Mouse (Mus musculus) ES-E14 (cell line): ENCODE measurements around the gene Hyal2. TPM values are rescaled to one million over a fixed set of nuclear protein-coding genes. Genes with fewer than 3 reads are reported as not detected.

Experiments
- DNase-seq: peaks from one replicate; pipeline ENCODE4 v3.0.0-alpha.2; 2013; ENCODE audit warnings: low read depth, low spot score
- H3K27ac ChIP-seq: 2 replicates; pipeline ENCODE4 v1.5.1; 2012; ENCODE audit warnings: low read depth, mild to moderate bottlenecking, low read length, moderate library complexity, mixed read lengths; ENCODE audit not compliant: poor library complexity, insufficient read depth, severe bottlenecking
- H3K36me3 ChIP-seq: 2 replicates; pipeline ENCODE4 v1.6.1; 2012; ENCODE audit warnings: mild to moderate bottlenecking, low read length, moderate library complexity, mixed read lengths; ENCODE audit not compliant: control insufficient read depth, poor library complexity, insufficient read depth, severe bottlenecking
- H3K4me1 ChIP-seq, 2 experiments: fragments of 150-350 bp in 1 of 2; sonication (generic) in 1 of 2; 2 replicates each; pipeline ENCODE4 v1.6.1; 2012; ENCODE audit warnings: low read length in 2 of 2, mild to moderate bottlenecking in 1 of 2, mixed read lengths in 1 of 2; ENCODE audit not compliant: control insufficient read depth in 2 of 2, insufficient read depth in 2 of 2, poor library complexity in 1 of 2
- H3K4me3 ChIP-seq, 2 experiments: fragments of 150-350 bp in 1 of 2; sonication (generic) in 1 of 2; 2 replicates each; pipeline ENCODE4 v1.5.1; 2012; ENCODE audit warnings: low read length in 2 of 2, low read depth in 1 of 2, mild to moderate bottlenecking in 1 of 2, mixed read lengths in 1 of 2; ENCODE audit not compliant: insufficient read depth in 1 of 2, poor library complexity in 1 of 2, severe bottlenecking in 1 of 2
- H3K9ac ChIP-seq: 2 replicates; pipeline ENCODE4 v1.6.1; 2012; ENCODE audit warnings: low read depth, mild to moderate bottlenecking, low read length, mixed read lengths; ENCODE audit not compliant: poor library complexity, insufficient read depth, severe bottlenecking
- H3K9me3 ChIP-seq: fragments of 150-350 bp; sonication (generic); 2 replicates; pipeline ENCODE4 v1.6.1; 2012; ENCODE audit warnings: low read depth, mild to moderate bottlenecking, low read length; ENCODE audit not compliant: control insufficient read depth, insufficient read depth
- CHD2 ChIP-seq: IDR thresholded peaks from 2 replicates; pipeline ENCODE4 v1.6.1; 2014; ENCODE audit warnings: mild to moderate bottlenecking, low read depth, low read length, inconsistent platforms
- HCFC1 ChIP-seq: IDR thresholded peaks from 2 replicates; pipeline ENCODE4 v1.6.1; 2012; ENCODE audit warnings: low read length, inconsistent platforms, borderline replicate concordance; ENCODE audit not compliant: insufficient read depth
- MAFK ChIP-seq: IDR thresholded peaks from 2 replicates; pipeline ENCODE4 v1.6.1; 2014; ENCODE audit warnings: mild to moderate bottlenecking, low read depth, low read length, inconsistent platforms; ENCODE audit not compliant: insufficient read depth
- ZC3H11A ChIP-seq: IDR thresholded peaks from 2 replicates; pipeline ENCODE4 v1.6.1; 2012; ENCODE audit warnings: low read depth, mild to moderate bottlenecking, inconsistent platforms, low read length, borderline replicate concordance
- ZNF384 ChIP-seq: IDR thresholded peaks from 2 replicates; pipeline ENCODE4 v1.6.1; 2012; ENCODE audit warnings: low read depth, low read length, inconsistent platforms
- in situ Hi-C, 2 experiments: fragments of 600-800 bp; cut with MboI; formaldehyde crosslinking; loops; one replicate each; pipeline ENCODE4 v1.15.1; 2025; ENCODE audit warnings: low sequenced_read_pairs in 2 of 2, inconsistent platforms in 1 of 2; ENCODE audit not compliant: unreplicated experiment in 2 of 2
- total RNA-seq: library from RNA; depleted of rRNA; stranded (reverse); fragments of 300-350 nt; gene quantifications from 2 replicates; pipeline ENCODE4 v1.2.3, GENCODE M21; 2012

Hyal2 gene
- total RNA-seq, 1 experiment, result 68.1 TPM

GRCm38 (mm10) chr9:107551117-107551889 is 16.4 kb upstream of the Hyal2 start, which contains the start of gene Rassf1:
TSS of gene Rassf1 (plus strand) at chr9:107551555.
- H3K9me3 ChIP-seq, result no peaks in the 10 kb centered on the region
- peaks cover 0 to 18% of the 10 kb centered on the region in 2 experiments; a peak in 1 of 4 replicates for H3K4me1 ChIP-seq
- no peak for DNase-seq
- H3K4me3 ChIP-seq, result peak within 1 kb of the TSS; percentile 60 to 61
- no peak within 1 kb of the TSS for H3K27ac ChIP-seq
- in situ Hi-C loops, result no loop called here
- no peaks in the 10 kb centered on the region for H3K36me3 ChIP-seq
- no peak for TF ChIP-seq CHD2
- no peak for TF ChIP-seq ZC3H11A
- no peak for TF ChIP-seq HCFC1
- TF ChIP-seq ZNF384, result no peak
- TF ChIP-seq MAFK, result no peak
- H3K9ac ChIP-seq, result peak within 1 kb of the TSS; percentile 42

- no peak for TF ChIP-seq HCFC1
- no peak for TF ChIP-seq MAFK
- TF ChIP-seq ZNF384, result no peak
- no peak for TF ChIP-seq CHD2
- no peak for TF ChIP-seq ZC3H11A
- H3K9me3 ChIP-seq, result no peaks in the 10 kb centered on the region
- H3K9ac ChIP-seq, result peak overlapping the region; percentile 42
- no peaks in the 10 kb centered on the region; the same call in 1 of the 2 replicates for H3K36me3 ChIP-seq
- in situ Hi-C loops, result no loop called here
- no peak for DNase-seq
- H3K4me1 ChIP-seq, result peaks cover 0 to 19% of the 10 kb centered on the region in 2 experiments; a peak in 1 of 4 replicates
- no peak overlapping the region for H3K27ac ChIP-seq
- H3K4me3 ChIP-seq, result peak overlapping the region; percentile 60 to 61
These were observed 15.8 kb upstream of the Hyal2 start for GRCm38 (mm10) chr9:107551890-107552355.

GRCm38 (mm10) chr9:107552690-107553393 is 14.9 kb upstream of the Hyal2 start:
- Histone ChIP-seq H3K27ac (no peak overlapping the region), H3K4me3 (peak overlapping the region in 1 of 2 experiments; percentile 61; a peak in 1 of 4 replicates), H3K9ac (no peak overlapping the region), H3K9me3 (no peaks in the 10 kb centered on the region), H3K36me3 (peaks cover 9% of the 10 kb centered on the region), H3K4me1 (peaks cover 0 to 14% of the 10 kb centered on the region in 2 experiments; a peak in 1 of 4 replicates)
- in situ Hi-C loops, result no loop called here
- no peak for TF ChIP-seq ZNF384
- TF ChIP-seq ZC3H11A, result no peak
- no peak for TF ChIP-seq CHD2
- no peak for TF ChIP-seq HCFC1
- no peak for TF ChIP-seq MAFK
- DNase-seq, result no peak

GRCm38 (mm10) chr9:107553541-107554318 is 14.0 kb upstream of the Hyal2 start:
- H3K4me1 ChIP-seq, result peaks cover 0 to 14% of the 10 kb centered on the region in 2 experiments; a peak in 1 of 4 replicates
- in situ Hi-C loops, result no loop called here
- no peak for TF ChIP-seq CHD2

More at GRCm38 (mm10) chr9:107553541-107554318, 14.0 kb upstream of the Hyal2 start:
- H3K36me3 ChIP-seq, result peaks cover 12% of the 10 kb centered on the region
- peak overlapping the region; percentile 69 for H3K9ac ChIP-seq
- no peaks in the 10 kb centered on the region for H3K9me3 ChIP-seq
- H3K27ac ChIP-seq, result peak overlapping the region; percentile 4; the same call in 1 of the 2 replicates
- H3K4me3 ChIP-seq, result peak overlapping the region; percentile 61 to 67
- no peak for DNase-seq
